Mouse (Mus musculus): Measurements from ENCODE around the gene Sh3bgrl2. TPM values are rescaled to one million over a fixed set of nuclear protein-coding genes. Genes with fewer than 3 reads are reported as not detected.

Gene Sh3bgrl2
- polyA plus RNA-seq, 1 experiment: not detected

GRCm38 (mm10) chr9:83599505-83599904 lies 51.4 kb downstream of the Sh3bgrl2 start:
- no peak for TF ChIP-seq GATA1 (IDR thresholded peaks at IDR 0.05; ENCODE audit: low read length)

GRCm38 (mm10) chr9:83600286-83601048 lies 52.3 kb downstream of the Sh3bgrl2 start:
- no peak for TF ChIP-seq GATA1 (IDR thresholded peaks at IDR 0.05; ENCODE audit: low read length)

- TF ChIP-seq GATA1 (IDR thresholded peaks at IDR 0.05; ENCODE audit: low read length): no peak
Measured at GRCm38 (mm10) chr9:83602176-83602770, 54.1 kb downstream of the Sh3bgrl2 start.

GRCm38 (mm10) chr9:83603159-83603558 lies 55.0 kb downstream of the Sh3bgrl2 start:
- TF ChIP-seq GATA1 (IDR thresholded peaks at IDR 0.05; ENCODE audit: low read length): no peak

- TF ChIP-seq GATA1 (IDR thresholded peaks at IDR 0.05; ENCODE audit: low read length): no peak
Measured at GRCm38 (mm10) chr9:83605886-83606640, 57.9 kb downstream of the Sh3bgrl2 start.

GRCm38 (mm10) chr9:83608135-83608534 lies 60.0 kb downstream of the Sh3bgrl2 start:
- TF ChIP-seq GATA1 (IDR thresholded peaks at IDR 0.05; ENCODE audit: low read length): no peak

- TF ChIP-seq GATA1 (IDR thresholded peaks at IDR 0.05; ENCODE audit: low read length): no peak
Measured at GRCm38 (mm10) chr9:83609422-83610297, 61.5 kb downstream of the Sh3bgrl2 start.

GRCm38 (mm10) chr9:83615912-83616585 lies 67.9 kb downstream of the Sh3bgrl2 start:
- no peak for TF ChIP-seq GATA1 (IDR thresholded peaks at IDR 0.05; ENCODE audit: low read length)

- no peak for TF ChIP-seq GATA1 (IDR thresholded peaks at IDR 0.05; ENCODE audit: low read length)
Measured at GRCm38 (mm10) chr9:83616586-83617081, 68.5 kb downstream of the Sh3bgrl2 start.

- TF ChIP-seq GATA1 (IDR thresholded peaks at IDR 0.05; ENCODE audit: low read length): no peak
Measured at GRCm38 (mm10) chr9:83623455-83623854, 75.3 kb downstream of the Sh3bgrl2 start.

- no peak for TF ChIP-seq GATA1 (IDR thresholded peaks at IDR 0.05; ENCODE audit: low read length)
Measured at GRCm38 (mm10) chr9:83624193-83624592, 76.1 kb downstream of the Sh3bgrl2 start.

- TF ChIP-seq GATA1 (IDR thresholded peaks at IDR 0.05; ENCODE audit: low read length): no peak
Measured at GRCm38 (mm10) chr9:83625085-83625484, 77.0 kb downstream of the Sh3bgrl2 start.

GRCm38 (mm10) chr9:83628669-83629612 lies 80.8 kb downstream of the Sh3bgrl2 start:
- TF ChIP-seq GATA1 (IDR thresholded peaks at IDR 0.05; ENCODE audit: low read length): no peak
